Mouse (Mus musculus) lung, postnatal 0 days (tissue): ENCODE results near the gene Rnf26. TPM values are rescaled to one million over a fixed set of nuclear protein-coding genes. Genes with fewer than 3 reads are reported as not detected.

Experiments
- ATAC-seq: fragments of 200-750 bp; cut with Nextera tagmentation; 2 replicates; pipeline ENCODE4 v1.8.0; 2017; ENCODE audit warnings: moderate library complexity
- DNase-seq: peaks from one replicate; pipeline ENCODE4 v3.0.0-alpha.2; 2016; ENCODE audit warnings: low spot score
- H3K27ac ChIP-seq: fragments of 300-500 bp; sonication (generic); 2 replicates; pipeline ENCODE4 v1.5.1; 2014; ENCODE audit warnings: antibody characterized with exemption, mild to moderate bottlenecking, low read length, mixed read lengths
- H3K27me3 ChIP-seq: fragments of 300-500 bp; sonication (generic); replicated peaks from 2 replicates; pipeline ENCODE4 v1.6.1; 2014; ENCODE audit warnings: low read length, mixed read lengths; ENCODE audit not compliant: insufficient read depth
- H3K36me3 ChIP-seq: fragments of 300-500 bp; sonication (generic); 2 replicates; pipeline ENCODE4 v1.6.1; 2014; ENCODE audit warnings: low read length, mixed read lengths; ENCODE audit not compliant: insufficient read depth
- H3K4me1 ChIP-seq: fragments of 300-500 bp; sonication (generic); 2 replicates; pipeline ENCODE4 v1.6.1; 2014; ENCODE audit warnings: antibody characterized with exemption, low read depth, low read length, mixed read lengths; ENCODE audit not compliant: insufficient read depth
- H3K4me2 ChIP-seq: fragments of 300-500 bp; sonication (generic); replicated peaks from 2 replicates; pipeline ENCODE4 v1.6.1; 2014; ENCODE audit warnings: low read depth, mild to moderate bottlenecking, low read length, moderate library complexity, mixed read lengths
- H3K4me3 ChIP-seq: fragments of 300-500 bp; sonication (generic); 2 replicates; pipeline ENCODE4 v1.5.1; 2014; ENCODE audit warnings: low read depth, low read length
- H3K9ac ChIP-seq: fragments of 300-500 bp; sonication (generic); replicated peaks from 2 replicates; pipeline ENCODE4 v1.6.1; 2014; ENCODE audit warnings: low read depth, mild to moderate bottlenecking
- H3K9me3 ChIP-seq: fragments of 300-500 bp; sonication (generic); 2 replicates; pipeline ENCODE4 v1.6.1; 2016; ENCODE audit warnings: low read length, mixed read lengths
- CTCF ChIP-seq: IDR thresholded peaks from 2 replicates; pipeline ENCODE4 v1.5.1; 2016; ENCODE audit warnings: antibody characterized with exemption, mild to moderate bottlenecking
- EP300 ChIP-seq: IDR thresholded peaks from 2 replicates; pipeline ENCODE4 v1.6.1; 2016; ENCODE audit warnings: antibody characterized with exemption, mild to moderate bottlenecking, control low read depth
- WGBS: fragments of 180-500 bp; shearing (Covaris S2); extraction: QIAGEN DNeasy Blood & Tissue Kit; methylation state at CpG from one replicate; pipeline ENCODE4 v1.1.7; 2014; 5-methylcytosine and 5-hydroxymethylcytosine counted together
- polyA plus RNA-seq: library from polyadenylated mRNA; unstranded; fragments of >200 nt; fragmentation: Nextera tagmentation; extraction: Ambion mirVana; gene quantifications from 2 replicates; pipeline ENCODE4 v1.2.1, GENCODE M21; 2015

The Rnf26 gene
- polyA plus RNA-seq, 1 experiment from 2014 or later, result 19.0 TPM

- 0 out of 2 replicates have a peak, but pooled peaks cover 4% of the 10 kb centered on the region for H3K27me3 ChIP-seq
- H3K4me2 ChIP-seq, result peak overlapping the region; percentile 86
- peak overlapping the region; percentile 89 for H3K27ac ChIP-seq
- H3K9ac ChIP-seq, result no peak overlapping the region
- WGBS, result 14% methylated on average over 2 of the region's 2 CpGs
- peaks cover 9% of the 10 kb centered on the region; the same call in 1 of the 2 replicates for H3K4me1 ChIP-seq
- H3K36me3 ChIP-seq, result no peaks in the 10 kb centered on the region
- TF ChIP-seq EP300 (no peak), CTCF (no peak)
- peak overlapping the region; percentile 68 for H3K4me3 ChIP-seq
- ATAC-seq, result no peak
- H3K9me3 ChIP-seq, result no peaks in the 10 kb centered on the region
- no peak for DNase-seq
Observed at GRCm38 (mm10) chr9:44133287-44133686, 20.0 kb upstream of the Rnf26 start.

DNA sequence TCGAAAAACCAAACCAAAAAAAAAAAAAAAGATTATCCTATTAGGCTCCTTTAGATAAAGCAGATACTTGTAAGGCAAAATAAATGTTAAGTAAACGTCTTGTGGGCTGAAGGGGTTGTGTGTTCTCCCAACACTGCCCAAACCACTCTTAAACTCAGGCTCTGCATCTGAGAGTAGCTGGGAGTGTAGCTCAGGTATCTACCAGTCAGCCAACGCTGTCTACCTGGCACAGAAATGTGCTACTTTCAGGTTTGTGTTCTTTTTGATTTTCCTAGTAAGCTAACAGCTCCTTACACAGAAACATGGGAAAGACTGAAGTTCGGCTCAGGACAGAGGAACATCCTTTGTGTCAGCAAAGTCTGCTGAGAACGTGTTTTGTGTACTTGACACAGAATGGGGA is 18.9 kb upstream of the Rnf26 start:
- 32% methylated on average over 5 of the region's 5 CpGs for WGBS
- no peaks in the 10 kb centered on the region for H3K36me3 ChIP-seq
- no peak for DNase-seq
- H3K9ac ChIP-seq, result no peak overlapping the region
- H3K9me3 ChIP-seq, result no peaks in the 10 kb centered on the region
- no peak overlapping the region for H3K4me3 ChIP-seq
- no peak for ATAC-seq
- peak overlapping the region; percentile 90 for H3K27ac ChIP-seq
- TF ChIP-seq CTCF (no peak), EP300 (no peak)
- H3K4me1 ChIP-seq, result peaks cover 12% of the 10 kb centered on the region; the same call in 1 of the 2 replicates
- 0 out of 2 replicates have a peak, but pooled peaks cover 4% of the 10 kb centered on the region for H3K27me3 ChIP-seq
- no peak overlapping the region for H3K4me2 ChIP-seq

DNA sequence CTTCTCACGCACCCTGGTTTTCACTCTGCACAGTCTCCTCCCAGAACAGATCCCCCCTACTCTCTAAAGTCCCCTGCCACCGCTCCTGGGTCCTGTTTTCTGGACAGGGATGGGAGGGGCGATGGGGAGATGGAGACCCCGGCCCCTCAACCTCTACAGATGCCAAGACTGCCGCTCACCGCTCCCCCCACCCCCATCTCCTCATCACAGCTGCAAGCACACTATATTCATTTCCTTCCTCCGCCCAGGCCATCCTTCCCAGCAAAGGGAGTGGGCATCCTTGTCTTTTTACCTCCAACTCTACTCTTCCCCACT is 17.9 kb upstream of the Rnf26 start:
- Histone ChIP-seq H3K36me3 (no peaks in the 10 kb centered on the region), H3K4me2 (peak overlapping the region; percentile 14; the same call in 1 of the 2 replicates), H3K27me3 (0 out of 2 replicates have a peak, but pooled peaks cover 4% of the 10 kb centered on the region), H3K27ac (peak overlapping the region; percentile 90), H3K9me3 (no peaks in the 10 kb centered on the region), H3K9ac (no peak overlapping the region), H3K4me1 (peaks cover 15% of the 10 kb centered on the region; the same call in 1 of the 2 replicates), H3K4me3 (no peak overlapping the region)
- DNase-seq, result no peak
- no peak for TF ChIP-seq CTCF
- peak; percentile 42 for TF ChIP-seq EP300
- no peak for ATAC-seq
- WGBS, result 48% methylated on average over 7 of the region's 7 CpGs

- ATAC-seq (peak; percentile 50), DNase-seq (peak; percentile 68)
- Histone ChIP-seq H3K9me3 (no peaks in the 10 kb centered on the region), H3K4me3 (peak overlapping the region; percentile 33), H3K27ac (peak overlapping the region; percentile 90), H3K36me3 (no peaks in the 10 kb centered on the region), H3K4me2 (peak overlapping the region; percentile 56), H3K27me3 (0 out of 2 replicates have a peak, but pooled peaks cover 4% of the 10 kb centered on the region), H3K4me1 (peaks cover 16% of the 10 kb centered on the region; the same call in 1 of the 2 replicates), H3K9ac (no peak overlapping the region)
- 31% methylated on average over 18 of the region's 19 CpGs for WGBS
- TF ChIP-seq EP300 (no peak; the same call in 1 of the 2 replicates), CTCF (no peak)
Observed at GRCm38 (mm10) chr9:44130581-44131275, 17.4 kb upstream of the Rnf26 start.

- ATAC-seq, result peak; percentile 75
- Histone ChIP-seq H3K4me2 (peak overlapping the region; percentile 56), H3K4me1 (peaks cover 16% of the 10 kb centered on the region; the same call in 1 of the 2 replicates), H3K4me3 (peak overlapping the region; percentile 33), H3K9me3 (no peaks in the 10 kb centered on the region), H3K9ac (peak overlapping the region; percentile 37; the same call in 1 of the 2 replicates), H3K27ac (peak overlapping the region; percentile 90), H3K27me3 (0 out of 2 replicates have a peak, but pooled peaks cover 4% of the 10 kb centered on the region), H3K36me3 (no peaks in the 10 kb centered on the region)
- DNase-seq, result peak; percentile 91
- TF ChIP-seq CTCF, result no peak; the same call in 1 of the 2 replicates
- under 1% methylated on average over 27 of the region's 27 CpGs for WGBS
Observed at GRCm38 (mm10) chr9:44130034-44130433, 16.7 kb upstream of the Rnf26 start.

DNA sequence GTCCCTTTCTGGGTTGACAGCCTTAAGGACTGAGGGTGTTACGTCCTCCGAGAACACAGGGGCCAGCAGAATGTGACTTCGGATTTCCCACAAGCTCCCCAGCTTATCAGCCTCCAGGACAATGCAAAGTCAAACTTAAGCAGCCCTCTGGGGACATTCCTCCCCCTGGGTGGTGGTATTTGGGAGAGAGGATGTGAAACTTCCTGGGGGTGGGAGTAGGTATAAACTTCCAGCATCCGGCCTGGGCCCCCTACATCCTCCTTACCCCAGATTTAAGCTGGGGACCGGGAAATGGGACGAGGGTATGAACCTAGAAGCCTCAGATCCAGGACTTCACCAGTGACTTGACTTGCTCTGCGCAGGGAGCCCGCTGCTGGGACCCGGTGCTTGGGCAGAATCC is 16.3 kb upstream of the Rnf26 start:
- ATAC-seq (peak; percentile 54), DNase-seq (peak; percentile 67)
- 0 out of 2 replicates have a peak, but pooled peaks cover 4% of the 10 kb centered on the region for H3K27me3 ChIP-seq
- no peaks in the 10 kb centered on the region for H3K36me3 ChIP-seq
- TF ChIP-seq CTCF, result no peak
- TF ChIP-seq EP300, result peak; percentile 63
- peaks cover 16% of the 10 kb centered on the region; the same call in 1 of the 2 replicates for H3K4me1 ChIP-seq
- peak overlapping the region; percentile 37; the same call in 1 of the 2 replicates for H3K9ac ChIP-seq
- H3K4me2 ChIP-seq, result peak overlapping the region; percentile 56
- no peaks in the 10 kb centered on the region for H3K9me3 ChIP-seq
- H3K27ac ChIP-seq, result peak overlapping the region; percentile 90
- peak overlapping the region; percentile 33 for H3K4me3 ChIP-seq
- 4% methylated on average over 9 of the region's 9 CpGs for WGBS
